In the genomic region with DNA sequence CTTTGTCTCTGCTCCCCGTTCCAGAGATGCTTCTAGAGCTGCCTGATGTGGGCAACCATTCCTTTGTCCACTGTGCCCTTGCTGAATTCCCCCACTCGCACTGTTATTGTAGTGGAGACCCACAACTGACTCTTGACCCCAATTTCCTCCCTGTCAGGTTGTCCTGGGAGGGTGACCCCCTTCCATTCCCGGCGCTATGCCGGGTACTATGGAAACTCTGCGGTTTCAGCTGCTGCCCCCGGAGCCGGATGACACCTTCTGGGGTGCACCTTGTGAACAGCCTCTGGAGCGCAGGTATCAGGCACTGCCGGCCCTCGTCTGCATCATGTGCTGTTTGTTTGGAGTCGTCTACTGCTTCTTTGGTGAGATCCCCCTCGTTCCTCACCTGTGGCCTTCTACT, we compare ENCODE assay signal across 7 mouse cellular contexts. TPM values are rescaled to one million over a fixed set of nuclear protein-coding genes. Genes with fewer than 3 reads are reported as not detected.
DNase-seq lines count a peak whose midpoint lies in the region; ATAC-seq and TF ChIP-seq lines count a peak whose summit lies in the region.

No protein-coding gene starts in this region.

- peaks cover 6% of the 10 kb centered on the region for H3K79me2 ChIP-seq in myocyte (ENCODE audit: control insufficient read depth, insufficient read depth)

- no peak overlapping the region for H3K27ac ChIP-seq in kidney, embryonic 16.5 days (ENCODE audit: low read length)
- no peak overlapping the region for H3K27ac ChIP-seq in embryonic facial prominence, embryonic 15.5 days (replicated peaks)
- peak overlapping the region; percentile 79 for H3K27ac ChIP-seq in hindbrain, postnatal 0 days

- no peaks in the 10 kb centered on the region for H3K9me3 ChIP-seq in kidney, embryonic 16.5 days (ENCODE audit: low read length)
- H3K9me3 ChIP-seq in embryonic facial prominence, embryonic 15.5 days (replicated peaks) = no peaks in the 10 kb centered on the region
- H3K9me3 ChIP-seq in hindbrain, postnatal 0 days (ENCODE audit: low read length) = no peaks in the 10 kb centered on the region

- H3K4me3 ChIP-seq in kidney, embryonic 16.5 days (ENCODE audit: low read length) = peak overlapping the region; percentile 76
- peak overlapping the region; percentile 79 for H3K4me3 ChIP-seq in embryonic facial prominence, embryonic 15.5 days (replicated peaks)
- peak overlapping the region; percentile 61 for H3K4me3 ChIP-seq in hindbrain, postnatal 0 days (ENCODE audit: low read length)
- H3K4me3 ChIP-seq in myocyte = peak overlapping the region; percentile 28

- peaks cover 16% of the 10 kb centered on the region for H3K36me3 ChIP-seq in kidney, embryonic 16.5 days (ENCODE audit: insufficient read depth, low read length)
- peaks cover 21% of the 10 kb centered on the region for H3K36me3 ChIP-seq in embryonic facial prominence, embryonic 15.5 days
- H3K36me3 ChIP-seq in hindbrain, postnatal 0 days (ENCODE audit: insufficient read depth, low read length) = peaks cover 37% of the 10 kb centered on the region
- peaks cover 4% of the 10 kb centered on the region for H3K36me3 ChIP-seq in myocyte (ENCODE audit: control insufficient read depth, insufficient read depth)

- H3K4me1 ChIP-seq in kidney, embryonic 16.5 days (ENCODE audit: insufficient read depth, low read length) = peaks cover 35% of the 10 kb centered on the region
- H3K4me1 ChIP-seq in embryonic facial prominence, embryonic 15.5 days = peaks cover 26% of the 10 kb centered on the region
- H3K4me1 ChIP-seq in hindbrain, postnatal 0 days (ENCODE audit: insufficient read depth, low read length) = peaks cover 9% of the 10 kb centered on the region; the same call in 1 of the 2 replicates

- H3K9ac ChIP-seq in kidney, embryonic 16.5 days (replicated peaks; ENCODE audit: low read length) = no peak overlapping the region
- H3K9ac ChIP-seq in embryonic facial prominence, embryonic 15.5 days = no peak overlapping the region
- peak overlapping the region; percentile 80 for H3K9ac ChIP-seq in hindbrain, postnatal 0 days (replicated peaks; ENCODE audit: low read length)

- peaks cover 50% of the 10 kb centered on the region for H3K27me3 ChIP-seq in kidney, embryonic 16.5 days (ENCODE audit: insufficient read depth, low read length)
- peaks cover 50% of the 10 kb centered on the region for H3K27me3 ChIP-seq in embryonic facial prominence, embryonic 15.5 days
- no peaks in the 10 kb centered on the region for H3K27me3 ChIP-seq in hindbrain, postnatal 0 days (ENCODE audit: insufficient read depth, low read length)
- peaks cover 6% of the 10 kb centered on the region for H3K27me3 ChIP-seq in myocyte (ENCODE audit: control insufficient read depth, insufficient read depth, insufficient read length)

- WGBS in kidney, embryonic 16.5 days = 12% methylated on average over 13 of the region's 13 CpGs
- WGBS in embryonic facial prominence, embryonic 15.5 days = 17% methylated on average over 13 of the region's 13 CpGs
- WGBS in hindbrain, postnatal 0 days = 10% methylated on average over 13 of the region's 13 CpGs

- no peak for DNase-seq in kidney, adult 9 months
- no peak for DNase-seq in hindbrain, postnatal 0 days (ENCODE audit: low spot score)
- DNase-seq in left cerebral cortex, adult 11 months (ENCODE audit: low spot score) = no peak
- DNase-seq in urinary bladder, postnatal 4 days (ENCODE audit: low spot score in 2 of 2) = no peak

- no peak for TF ChIP-seq POLR2A in myocyte (IDR thresholded peaks at IDR 0.05; ENCODE audit: insufficient read length, low read depth)

- H3K4me2 ChIP-seq in kidney, embryonic 16.5 days (replicated peaks; ENCODE audit: low read depth, low read length) = peak overlapping the region; percentile 79
- H3K4me2 ChIP-seq in embryonic facial prominence, embryonic 15.5 days (replicated peaks) = peak overlapping the region; percentile 73
- peak overlapping the region; percentile 78 for H3K4me2 ChIP-seq in hindbrain, postnatal 0 days (ENCODE audit: low read depth, low read length)
- peak overlapping the region; percentile 67 for H3K4me2 ChIP-seq in myocyte (ENCODE audit: low read depth)

- ATAC-seq in kidney, embryonic 16.5 days (ENCODE audit: low FRiP score, low TSS enrichment) = no peak
- ATAC-seq in embryonic facial prominence, embryonic 15.5 days (ENCODE audit: insufficient number of reproducible peaks, low FRiP score, low TSS enrichment, low read depth) = no peak
- ATAC-seq in hindbrain, postnatal 0 days = no peak

- no peak overlapping the region for H3ac ChIP-seq in myocyte (ENCODE audit: control insufficient read depth, insufficient read length)

- no peak for TF ChIP-seq CTCF in hindbrain, postnatal 0 days (IDR thresholded peaks at IDR 0.05; ENCODE audit: low read depth)

TF ChIP-seq in myocyte, 11 proteins besides CTCF, POLR2A, EP300 and RAD21:
- TF ChIP-seq MYOG (IDR thresholded peaks at IDR 0.05; ENCODE audit: control insufficient read depth in 1 of 3, insufficient read depth in 1 of 3, insufficient read length in 2 of 3, low read depth in 2 of 3) (no peak), POLR2AphosphoS2 (IDR thresholded peaks at IDR 0.05; ENCODE audit: insufficient read length, low read depth) (no peak), TCF3 (IDR thresholded peaks at IDR 0.05; ENCODE audit: insufficient read length, low read depth) (no peak), SRF (IDR thresholded peaks at IDR 0.05; ENCODE audit: control insufficient read depth, insufficient read length, low read depth) (no peak), CEBPB (IDR thresholded peaks at IDR 0.05; ENCODE audit: insufficient read depth, poor library complexity, severe bottlenecking) (no peak), E2F4 (IDR thresholded peaks at IDR 0.05; ENCODE audit: insufficient read depth) (no peak), TCF12 (IDR thresholded peaks at IDR 0.05; ENCODE audit: insufficient read depth, poor library complexity, severe bottlenecking) (no peak), USF1 (IDR thresholded peaks at IDR 0.05; ENCODE audit: low read depth) (no peak), MYOD1 (IDR thresholded peaks at IDR 0.05; ENCODE audit: control insufficient read depth in 1 of 3, insufficient read length in 2 of 3, low read depth in 2 of 3) (no peak), REST (IDR thresholded peaks at IDR 0.05; ENCODE audit: insufficient read depth, insufficient read length) (no peak), MAX (IDR thresholded peaks at IDR 0.05; ENCODE audit: low read depth) (no peak)

RNA-seq across cellular contexts. Expression of a gene that starts 0.7 kb away (rescaled TPM):
- 0.77 and 0.99 TPM in 2 replicates for polyA plus RNA-seq in kidney, embryonic 16.5 days (2015; fragmentation: Nextera tagmentation; extraction: Ambion mirVana)
- 1.3 and 1.4 TPM in 2 replicates for polyA plus RNA-seq in embryonic facial prominence, embryonic 15.5 days (2015; fragmentation: Nextera tagmentation; extraction: Ambion mirVana)
- 52.7 and 69.3 TPM in 2 replicates for total RNA-seq in hindbrain, postnatal 0 days (2014; rRNA removed)
- polyA plus RNA-seq in hindbrain, postnatal 0 days (2015; fragmentation: Nextera tagmentation; extraction: Ambion mirVana) = 33.9 and 36.4 TPM in 2 replicates
- polyA plus RNA-seq in myocyte (2012; fragmentation: generic; extraction: Trizol) = 0.78 TPM

RNA-seq across cellular contexts. Expression of a gene that starts 0.9 kb away (rescaled TPM):
- polyA plus RNA-seq in kidney, embryonic 16.5 days (2015; fragmentation: Nextera tagmentation; extraction: Ambion mirVana) = 37.9 and 38.6 TPM in 2 replicates
- 51.3 and 54.5 TPM in 2 replicates for polyA plus RNA-seq in embryonic facial prominence, embryonic 15.5 days (2015; fragmentation: Nextera tagmentation; extraction: Ambion mirVana)
- 155 and 173 TPM in 2 replicates for total RNA-seq in hindbrain, postnatal 0 days (2014; rRNA removed)
- polyA plus RNA-seq in hindbrain, postnatal 0 days (2015; fragmentation: Nextera tagmentation; extraction: Ambion mirVana) = 55.3 and 55.8 TPM in 2 replicates
- 52.1 TPM for polyA plus RNA-seq in myocyte (2012; fragmentation: generic; extraction: Trizol)

RNA-seq across cellular contexts. Expression of a gene that starts 26.2 kb away (rescaled TPM):
- 55.7 and 60.9 TPM in 2 replicates for polyA plus RNA-seq in kidney, embryonic 16.5 days (2015; fragmentation: Nextera tagmentation; extraction: Ambion mirVana)
- 104 and 108 TPM in 2 replicates for polyA plus RNA-seq in embryonic facial prominence, embryonic 15.5 days (2015; fragmentation: Nextera tagmentation; extraction: Ambion mirVana)
- total RNA-seq in hindbrain, postnatal 0 days (2014; rRNA removed) = 52.4 and 62.4 TPM in 2 replicates
- polyA plus RNA-seq in hindbrain, postnatal 0 days (2015; fragmentation: Nextera tagmentation; extraction: Ambion mirVana) = 22.7 and 23.9 TPM in 2 replicates
- 148 TPM for polyA plus RNA-seq in myocyte (2012; fragmentation: generic; extraction: Trizol)

RNA-seq across cellular contexts. Expression of a gene that starts 26.8 kb away (rescaled TPM):
- polyA plus RNA-seq in kidney, embryonic 16.5 days (2015; fragmentation: Nextera tagmentation; extraction: Ambion mirVana) = 7.8 and 10.7 TPM in 2 replicates
- 14.7 and 15.7 TPM in 2 replicates for polyA plus RNA-seq in embryonic facial prominence, embryonic 15.5 days (2015; fragmentation: Nextera tagmentation; extraction: Ambion mirVana)
- total RNA-seq in hindbrain, postnatal 0 days (2014; rRNA removed) = 28.9 and 31.8 TPM in 2 replicates
- polyA plus RNA-seq in hindbrain, postnatal 0 days (2015; fragmentation: Nextera tagmentation; extraction: Ambion mirVana) = 20.3 TPM in 2 replicates
- polyA plus RNA-seq in myocyte (2012; fragmentation: generic; extraction: Trizol) = 4.7 TPM

RNA-seq across cellular contexts. Expression of a gene that starts 29.8 kb away (rescaled TPM):
- 1.00 and 1.5 TPM in 2 replicates for polyA plus RNA-seq in kidney, embryonic 16.5 days (2015; fragmentation: Nextera tagmentation; extraction: Ambion mirVana)
- polyA plus RNA-seq in embryonic facial prominence, embryonic 15.5 days (2015; fragmentation: Nextera tagmentation; extraction: Ambion mirVana) = 0.65 and 0.84 TPM in 2 replicates
- 71.4 and 74.1 TPM in 2 replicates for total RNA-seq in hindbrain, postnatal 0 days (2014; rRNA removed)
- polyA plus RNA-seq in hindbrain, postnatal 0 days (2015; fragmentation: Nextera tagmentation; extraction: Ambion mirVana) = 17.0 and 21.0 TPM in 2 replicates
- polyA plus RNA-seq in myocyte (2012; fragmentation: generic; extraction: Trizol) = 0.28 TPM

Comparison
In these comparisons a context has a peak if more than half of its experiments do, and no peak if none do; other contexts are left out.
1. H3K4me3 ChIP-seq: peak in every context shown above with its lines; median percentile 79 in embryonic facial prominence, embryonic 15.5 days; 76 in kidney, embryonic 16.5 days; 61 in hindbrain, postnatal 0 days; 28 in myocyte.
2. RNA of a gene that starts 0.7 kb away (polyA plus RNA-seq): 33.9 to 36.4 TPM in hindbrain, postnatal 0 days; 1.3 to 1.4 TPM in embryonic facial prominence, embryonic 15.5 days, 0.78 TPM in myocyte (single experiment) and 0.77 to 0.99 TPM in kidney, embryonic 16.5 days; every median in the first group is over 10 times any median in the second.
3. Peak in every context shown above with its lines, with median percentiles within 50 percentile points of each other: H3K4me2 ChIP-seq.